In the genomic region with DNA sequence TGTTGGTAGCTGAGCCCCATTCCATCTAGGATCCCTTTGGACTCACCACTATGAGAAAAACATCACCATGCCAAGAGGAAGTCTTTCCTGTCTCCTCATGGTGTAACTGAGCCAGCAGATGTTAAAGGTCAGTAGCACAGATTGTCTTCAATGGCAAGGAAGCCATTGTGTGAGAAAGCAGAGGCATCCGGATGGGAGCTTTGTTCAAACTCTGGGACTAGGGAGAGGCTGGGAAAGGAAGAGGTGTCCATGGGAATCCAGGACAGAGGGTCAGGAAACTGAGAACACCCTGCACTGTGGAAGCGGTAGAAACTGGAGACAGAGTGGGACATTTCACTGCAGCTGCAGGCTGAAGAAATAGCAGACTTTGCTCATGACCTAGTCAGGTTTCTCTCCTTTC, we compare ENCODE assay signal across 15 mouse cellular contexts.
A peak's percentile ranks its signal among the peaks of the same experiment; 100 is the strongest.
DNase-seq lines count a peak whose midpoint lies in the region; ATAC-seq lines count a peak whose summit lies in the region.
"Had no signal": no experiment of that assay in that cellular context is flagged by ENCODE, and none has a peak within 500 bp of the region (broad histone marks: within the 10 kb centered on the region; RNA-seq: fewer than 3 reads in every experiment).

No protein-coding gene starts in this region.

- no peak overlapping the region for H3K9ac ChIP-seq in heart, embryonic 15.5 days
- H3K9ac ChIP-seq in forebrain, embryonic 11.5 days (ENCODE audit: low read length): no peak overlapping the region
- H3K9ac ChIP-seq in intestine, embryonic 15.5 days: no peak overlapping the region
- H3K9ac ChIP-seq: forebrain, embryonic 12.5 days had no signal

- no peaks in the 10 kb centered on the region for H3K9me3 ChIP-seq in heart, embryonic 15.5 days (replicated peaks)
- H3K9me3 ChIP-seq in forebrain, embryonic 11.5 days (ENCODE audit: control insufficient read depth, low read length): no peaks in the 10 kb centered on the region
- H3K9me3 ChIP-seq in intestine, embryonic 15.5 days: no peaks in the 10 kb centered on the region
- H3K9me3 ChIP-seq: forebrain, embryonic 12.5 days had no signal

- no peak overlapping the region for H3K4me3 ChIP-seq in heart, embryonic 15.5 days
- no peak overlapping the region for H3K4me3 ChIP-seq in forebrain, embryonic 11.5 days (ENCODE audit: low read depth, low read length)
- no peak overlapping the region for H3K4me3 ChIP-seq in intestine, embryonic 15.5 days (replicated peaks)
- H3K4me3 ChIP-seq: forebrain, embryonic 12.5 days; left cerebral cortex, adult 2 months had no signal

- no peaks in the 10 kb centered on the region for H3K27me3 ChIP-seq in heart, embryonic 15.5 days
- no peaks in the 10 kb centered on the region for H3K27me3 ChIP-seq in forebrain, embryonic 11.5 days (ENCODE audit: control insufficient read depth, insufficient read depth, low read length)
- no peaks in the 10 kb centered on the region for H3K27me3 ChIP-seq in intestine, embryonic 15.5 days (replicated peaks)
- H3K27me3 ChIP-seq: forebrain, embryonic 12.5 days had no signal

- peak overlapping the region; percentile 54 for H3K27ac ChIP-seq in heart, embryonic 15.5 days
- no peak overlapping the region for H3K27ac ChIP-seq in forebrain, embryonic 11.5 days (ENCODE audit: low read depth, low read length)
- no peak overlapping the region for H3K27ac ChIP-seq in intestine, embryonic 15.5 days
- H3K27ac ChIP-seq: forebrain, embryonic 12.5 days; left cerebral cortex, adult 2 months had no signal

- 55% methylated on average over 2 of the region's 2 CpGs for WGBS in heart, embryonic 15.5 days
- 64% methylated on average over 2 of the region's 2 CpGs for WGBS in forebrain, embryonic 11.5 days
- WGBS in intestine, embryonic 15.5 days: 61% methylated on average over 2 of the region's 2 CpGs

- no peaks in the 10 kb centered on the region; the same call in 1 of the 2 replicates for H3K4me1 ChIP-seq in heart, embryonic 15.5 days (replicated peaks)
- H3K4me1 ChIP-seq in forebrain, embryonic 11.5 days (replicated peaks; ENCODE audit: control insufficient read depth, insufficient read depth, low read length): no peaks in the 10 kb centered on the region
- no peaks in the 10 kb centered on the region for H3K4me1 ChIP-seq in intestine, embryonic 15.5 days (replicated peaks)
- H3K4me1 ChIP-seq: forebrain, embryonic 12.5 days had no signal

- DNase-seq in adrenal gland, adult 2 months: peak; percentile 36
- no peak for DNase-seq in adrenal gland, adult 18-20 months (ENCODE audit: low spot score in 2 of 2)
- DNase-seq in adrenal gland, postnatal 10 days: peak; percentile 13
- DNase-seq in kidney, postnatal 10 days: peak; percentile 46
- no peak for DNase-seq in urinary bladder, postnatal 10 days (ENCODE audit: low spot score)
- no peak for DNase-seq in forebrain, embryonic 11.5 days (ENCODE audit: low spot score)
- DNase-seq: embryo, embryonic 11 days; gastrocnemius, postnatal 14 days; right cerebral cortex, postnatal 25 days had no signal

- no peak overlapping the region for H3K4me2 ChIP-seq in heart, embryonic 15.5 days
- no peak overlapping the region for H3K4me2 ChIP-seq in forebrain, embryonic 11.5 days (ENCODE audit: low read depth, low read length, severe bottlenecking)
- H3K4me2 ChIP-seq in intestine, embryonic 15.5 days (replicated peaks): no peak overlapping the region
- H3K4me2 ChIP-seq: forebrain, embryonic 12.5 days had no signal

- no peaks in the 10 kb centered on the region for H3K36me3 ChIP-seq in heart, embryonic 15.5 days
- no peaks in the 10 kb centered on the region for H3K36me3 ChIP-seq in forebrain, embryonic 11.5 days (ENCODE audit: control insufficient read depth, insufficient read depth, low read length)
- H3K36me3 ChIP-seq in intestine, embryonic 15.5 days: no peaks in the 10 kb centered on the region
- H3K36me3 ChIP-seq: forebrain, embryonic 12.5 days had no signal

- ATAC-seq in heart, embryonic 15.5 days (replicated peaks; ENCODE audit: insufficient number of reproducible peaks, insufficient read depth, low FRiP score, low read depth): peak; percentile 70
- ATAC-seq in forebrain, embryonic 11.5 days (replicated peaks; ENCODE audit: low FRiP score): no peak
- no peak for ATAC-seq in intestine, embryonic 15.5 days
- ATAC-seq: inflammation-experienced regulatory T-cells, adult 6 months; midbrain, embryonic 16.5 days had no signal

Comparison
In these comparisons a context has a peak if more than half of its experiments do, and no peak if none do; other contexts are left out.
1. DNase-seq: peak in adrenal gland, adult 2 months (single experiment), adrenal gland, postnatal 10 days (single experiment) and kidney, postnatal 10 days (single experiment); none in adrenal gland, adult 18-20 months (0 of 2), urinary bladder, postnatal 10 days (single experiment) and forebrain, embryonic 11.5 days (single experiment).